Mouse (Mus musculus) liver, postnatal 0 days (tissue): ENCODE results near the gene Gpank1.

Source experiments
- CTCF ChIP-seq: sonication (generic); IDR thresholded peaks from 2 replicates; pipeline ENCODE4 v1.5.1; 2016; ENCODE audit warnings: antibody characterized with exemption, low read depth
- EP300 ChIP-seq: IDR thresholded peaks from 2 replicates; pipeline ENCODE4 v1.6.1; 2016; ENCODE audit warnings: antibody characterized with exemption, low read depth, mild to moderate bottlenecking

GRCm38 (mm10) chr17:35134801-35135590, 13.7 kb downstream of the Gpank1 start, which contains the start of gene Bag6:
- TF ChIP-seq EP300 (peak; percentile 84), CTCF (no peak; the same call in 1 of the 2 replicates)
